Mouse (Mus musculus) adrenal gland, adult 8-10 months (tissue): Measurements from ENCODE around the gene Rtn4. TPM values are rescaled to one million over a fixed set of nuclear protein-coding genes. Genes with fewer than 3 reads are reported as not detected.
"Not testable (repeated sequence)": the region's sequence is repeated elsewhere in the genome, so short reads cannot be mapped to it uniquely, and the experiment has no call there.

Experiments
- DNase-seq: peaks from one replicate; pipeline ENCODE4 v3.0.0; 2022
- total RNA-seq, 4 experiments: library from RNA; stranded (reverse); gene quantifications; 2 replicates each; pipeline ENCODE4 v1.2.4; 2022

The Rtn4 gene
- total RNA-seq, 4 experiments from 2014 or later = 226 to 575 (median 412) TPM

DNA sequence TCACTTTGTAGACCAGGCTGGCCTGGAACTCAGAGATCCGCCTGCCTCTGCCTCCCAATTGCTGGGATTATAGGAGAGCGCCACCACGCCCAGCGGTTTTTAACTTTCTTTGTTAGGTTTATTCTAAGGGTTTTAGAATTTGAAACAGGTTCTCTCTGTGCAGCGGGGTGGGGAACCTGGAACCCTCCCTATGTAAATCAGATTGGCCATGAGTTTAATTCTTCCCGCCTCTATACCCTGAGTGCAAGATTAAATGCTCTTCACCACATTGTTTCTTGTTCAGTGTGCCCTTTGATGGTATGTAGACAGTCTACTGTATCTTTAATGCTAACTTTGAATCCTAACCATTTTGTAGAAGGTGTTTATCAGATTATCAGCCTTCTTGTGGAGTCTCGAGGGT is 21.4 kb downstream of the Rtn4 start:
- DNase-seq = no peak

DNA sequence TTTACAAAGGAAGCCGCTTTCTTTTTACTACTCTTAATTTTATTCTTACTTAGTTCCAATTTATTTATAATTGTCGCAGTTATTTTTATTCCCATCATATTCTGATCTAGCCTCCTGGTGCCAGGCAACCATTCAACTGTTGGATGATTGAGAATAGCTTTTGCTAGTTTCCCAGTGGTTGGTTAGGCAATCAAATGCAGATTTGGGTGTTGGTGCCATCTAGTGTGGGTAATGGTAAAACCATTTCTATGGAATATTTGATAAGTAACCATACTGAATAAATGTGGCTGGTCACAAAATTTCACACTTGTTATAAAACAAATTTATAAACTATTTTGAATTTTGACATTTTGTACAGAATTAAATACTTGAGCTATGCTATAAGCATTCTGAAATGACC is 22.0 kb downstream of the Rtn4 start:
- no peak for DNase-seq

DNA sequence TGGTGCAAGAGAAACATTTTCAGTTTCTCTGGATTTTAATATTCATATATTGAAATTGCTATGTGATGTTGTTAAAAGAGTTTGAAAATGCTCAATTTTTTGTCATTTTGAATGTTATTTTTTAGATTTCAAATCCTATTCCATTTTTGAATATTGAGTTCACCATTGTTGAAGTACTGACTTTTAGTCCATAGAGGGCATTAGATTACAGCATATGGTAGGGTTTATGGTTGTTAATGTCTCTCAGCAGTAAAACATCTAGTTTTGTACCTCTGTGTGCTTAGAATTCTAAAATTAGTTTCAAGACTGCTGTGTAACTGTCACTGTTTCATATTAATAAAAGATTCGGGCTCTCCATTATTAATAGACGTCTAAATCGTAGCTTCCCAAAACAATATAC is 22.8 kb downstream of the Rtn4 start:
- DNase-seq = no peak

DNA sequence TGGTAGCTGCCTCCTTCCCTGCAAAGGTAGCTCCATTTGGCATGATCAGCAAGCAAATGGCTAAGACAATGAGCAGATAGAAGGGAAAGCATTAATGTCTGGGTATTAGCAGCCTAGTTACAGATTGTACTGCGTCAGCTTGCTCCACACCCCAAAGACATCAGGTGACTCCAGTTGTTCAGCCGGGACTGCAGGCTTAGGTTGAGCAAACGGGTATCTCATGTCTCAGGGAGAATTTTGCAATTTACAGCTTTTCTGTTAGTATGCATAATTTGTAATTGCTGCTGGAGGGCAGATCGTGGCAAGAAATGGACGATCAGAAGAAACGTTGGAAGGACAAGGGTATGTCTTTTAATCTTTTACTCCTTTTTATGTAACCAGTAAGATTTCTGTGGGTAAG is 25.8 kb downstream of the Rtn4 start:
- peak; percentile 26 for DNase-seq

DNA sequence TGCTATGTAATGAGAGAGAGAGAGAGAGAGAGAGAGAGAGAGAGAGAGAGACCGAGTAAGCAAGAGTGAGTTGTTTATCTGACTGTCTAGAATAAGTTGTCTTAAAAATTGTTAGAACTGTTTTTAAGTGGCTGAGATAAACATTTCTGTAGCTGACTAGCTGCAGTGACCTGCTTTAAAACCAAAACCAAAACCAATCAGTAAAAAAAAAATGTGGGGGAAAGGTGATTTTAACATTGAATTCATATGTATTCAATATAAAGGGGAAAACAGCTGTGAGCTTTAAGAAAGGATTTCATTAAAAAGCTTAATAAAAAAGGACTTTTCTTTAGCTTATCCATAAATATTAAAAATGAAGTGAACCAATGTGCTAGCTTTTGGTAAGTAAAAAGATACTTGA is 26.9 kb downstream of the Rtn4 start:
- DNase-seq = no peak

DNA sequence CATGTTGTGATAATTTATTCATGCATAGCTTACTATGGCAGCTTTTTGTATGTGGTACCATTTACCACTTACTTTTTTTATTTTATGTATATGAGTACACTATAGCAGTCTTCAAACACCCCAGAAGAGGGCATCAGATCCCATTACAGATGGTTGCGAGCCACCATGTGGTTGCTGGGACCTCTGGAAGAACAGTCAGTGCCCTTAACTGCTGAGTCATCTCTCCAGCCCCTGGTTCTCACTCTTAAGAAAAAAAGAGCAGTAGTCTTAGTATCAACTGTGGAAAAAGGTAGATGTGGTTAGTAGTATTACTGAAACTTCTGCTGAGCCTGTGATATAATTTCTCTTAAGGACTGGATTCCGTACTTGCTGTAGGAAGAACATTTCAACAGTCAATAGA is 31.5 kb downstream of the Rtn4 start:
- DNase-seq = no peak

DNA sequence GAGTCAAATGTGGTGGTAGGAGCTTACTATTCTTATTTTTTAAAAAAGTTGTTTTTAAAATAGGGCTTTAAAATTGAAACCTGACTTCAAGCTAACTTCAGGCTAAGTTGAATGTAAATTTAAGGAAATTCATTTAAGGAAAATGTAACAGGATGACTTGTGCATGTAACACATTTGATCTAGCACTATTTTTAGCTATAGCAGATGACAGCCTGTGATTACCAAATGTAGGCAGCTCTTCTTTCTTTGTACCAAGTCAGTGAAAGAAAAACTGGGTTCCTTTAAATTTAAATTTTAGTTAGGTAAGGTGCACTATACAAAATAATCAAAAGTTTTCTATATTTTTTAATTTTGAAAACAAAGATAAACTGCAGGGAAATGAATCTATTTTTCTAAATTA is 32.4 kb downstream of the Rtn4 start:
- DNase-seq = no peak

DNA sequence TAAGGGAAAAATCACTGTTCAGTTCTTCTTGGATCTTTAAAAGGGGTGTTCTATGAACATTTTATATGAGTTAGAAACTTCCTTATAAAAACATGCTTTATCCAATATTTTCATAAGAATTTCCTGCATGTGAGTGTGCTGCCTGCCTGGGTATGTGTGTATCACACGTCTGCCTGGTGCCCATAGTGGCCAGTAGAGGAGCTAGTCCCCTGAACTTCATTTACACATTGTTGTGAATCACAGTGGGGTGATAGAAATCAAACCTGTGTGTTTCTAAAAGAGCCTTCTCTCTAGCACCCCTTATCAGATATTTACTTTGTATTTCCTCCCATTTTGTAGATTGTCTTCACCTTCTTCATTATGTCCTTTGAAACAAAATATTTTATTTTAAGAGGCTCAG is 32.9 kb downstream of the Rtn4 start:
- no peak for DNase-seq

DNA sequence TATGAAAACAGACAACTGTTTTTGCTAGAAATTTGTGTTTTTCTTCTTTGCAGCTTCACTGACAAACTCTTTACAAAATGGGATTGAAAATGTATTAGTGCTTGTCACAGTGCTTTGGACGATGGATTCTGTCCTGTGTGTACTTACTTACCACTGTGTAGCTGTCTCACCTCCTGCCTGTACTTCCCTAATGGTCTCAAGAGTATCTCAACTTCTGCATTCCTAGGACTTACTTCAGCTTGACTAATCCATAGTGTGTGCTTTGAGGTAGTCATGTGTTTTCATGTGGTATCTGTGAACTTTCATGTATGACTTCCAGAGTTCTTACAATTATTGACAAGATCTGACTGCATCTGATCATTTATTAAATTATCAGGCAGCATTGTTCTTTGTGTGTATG is 35.2 kb downstream of the Rtn4 start:
- no peak for DNase-seq

DNA sequence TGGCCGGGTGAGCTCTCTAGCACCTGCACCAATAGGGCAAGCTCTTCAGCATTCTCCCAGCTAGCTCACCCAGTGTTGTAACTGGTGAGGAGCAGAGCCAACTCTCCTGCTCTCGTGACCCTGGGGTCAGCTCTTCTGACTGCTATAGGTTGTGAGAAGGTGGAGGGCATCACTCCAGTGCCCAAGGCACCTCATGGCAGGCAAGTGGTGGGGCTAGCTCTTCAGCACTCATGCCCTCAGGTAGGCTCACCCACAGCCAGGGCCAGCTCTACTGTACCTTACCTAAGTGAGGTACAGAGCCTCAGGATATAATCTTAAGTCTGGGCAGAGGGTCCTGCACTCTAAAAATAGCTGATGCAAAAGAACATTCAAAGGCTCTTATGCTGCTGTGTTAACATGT is 47.0 kb downstream of the Rtn4 start:
- no peak for DNase-seq

DNA sequence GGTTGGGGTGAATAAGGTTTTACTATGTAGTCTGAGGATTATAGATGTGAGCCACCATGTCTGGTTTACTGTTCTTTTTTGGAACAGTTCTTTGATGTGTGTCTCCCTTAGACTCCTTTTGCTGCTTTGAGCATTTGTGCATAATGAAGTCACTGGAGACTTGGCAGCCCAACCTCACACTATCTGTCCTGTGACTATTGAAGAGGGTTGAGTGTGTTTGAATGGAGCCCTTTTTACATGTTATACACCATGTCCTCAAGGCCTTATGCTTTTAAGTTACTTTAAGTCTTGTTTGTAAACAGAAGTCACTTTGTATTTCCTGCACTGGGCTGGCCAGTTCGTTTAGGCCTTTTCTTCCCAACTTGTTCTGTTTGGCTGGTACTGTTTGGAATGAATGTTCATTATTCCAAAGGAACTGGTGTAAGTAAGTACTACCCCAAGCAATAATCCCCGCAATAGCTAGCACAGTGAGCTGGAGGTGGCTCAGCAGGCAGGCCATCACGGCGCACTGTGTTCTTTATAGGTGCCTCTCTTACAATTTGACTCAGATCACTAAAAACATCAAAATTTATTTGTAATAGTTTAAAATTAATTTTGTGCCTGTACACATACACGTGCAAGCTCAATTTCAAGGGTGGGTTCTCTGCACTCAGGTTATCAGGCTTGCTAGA is 52.1 kb downstream of the Rtn4 start:
- no peak for DNase-seq

DNA sequence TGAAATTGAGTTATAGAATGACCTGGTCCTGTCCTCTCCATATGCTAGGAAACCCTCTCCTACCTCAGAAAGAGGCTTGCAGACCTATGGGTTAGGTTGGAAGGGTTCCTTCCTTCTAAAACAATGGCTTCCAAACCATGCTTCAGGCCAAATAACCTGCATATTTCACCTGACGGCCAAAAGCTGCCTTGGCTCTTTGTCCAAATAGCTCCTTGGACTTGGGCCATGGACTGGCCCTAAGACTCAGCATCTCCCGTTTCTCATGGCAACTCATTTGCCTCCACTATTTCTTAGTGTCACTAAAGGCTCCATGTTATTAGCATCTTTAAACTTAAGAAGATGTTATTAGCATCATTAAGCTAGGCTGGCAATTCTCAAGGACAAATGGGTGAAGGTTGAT is 52.8 kb downstream of the Rtn4 start:
- DNase-seq = no peak

DNA sequence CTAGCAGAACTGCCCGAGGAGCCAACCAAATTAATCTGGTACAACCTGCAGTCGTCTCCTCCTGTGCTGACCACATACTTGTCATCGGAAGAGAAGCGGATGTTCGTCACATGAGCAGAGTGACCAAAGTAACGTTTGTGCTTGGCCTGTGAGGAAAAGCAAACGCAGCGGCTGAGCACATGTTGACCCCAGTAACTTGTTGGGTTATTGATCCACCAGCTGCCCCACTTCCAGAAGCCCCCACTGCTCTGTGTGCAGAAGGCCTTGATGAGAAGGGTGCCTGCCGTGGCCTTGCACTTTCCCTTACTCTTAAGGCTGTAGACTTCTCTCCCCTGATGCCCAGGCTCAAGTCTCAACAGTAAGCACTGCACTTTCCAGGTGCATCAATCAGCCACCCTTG is 53.5 kb downstream of the Rtn4 start:
- no peak for DNase-seq

DNA sequence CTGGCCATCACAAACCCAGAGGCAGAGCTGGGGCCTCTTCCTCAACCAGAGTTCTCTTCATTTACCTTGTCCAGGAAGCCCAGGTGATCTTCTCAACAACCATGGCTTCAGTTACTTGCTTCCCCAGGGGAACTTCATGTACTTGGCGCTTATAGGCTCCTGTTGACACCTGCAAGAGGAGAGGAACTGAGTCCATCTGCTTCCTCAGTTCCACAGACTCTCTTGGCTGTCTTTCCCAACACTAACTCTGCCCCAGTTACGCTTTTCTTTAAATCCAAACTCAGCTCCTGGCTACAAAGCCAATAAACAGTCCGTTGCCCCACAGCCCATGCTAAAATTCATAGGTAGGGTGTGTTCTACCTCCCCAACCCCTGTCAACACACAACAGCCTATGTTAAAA is 54.6 kb downstream of the Rtn4 start:
- no peak for DNase-seq

DNA sequence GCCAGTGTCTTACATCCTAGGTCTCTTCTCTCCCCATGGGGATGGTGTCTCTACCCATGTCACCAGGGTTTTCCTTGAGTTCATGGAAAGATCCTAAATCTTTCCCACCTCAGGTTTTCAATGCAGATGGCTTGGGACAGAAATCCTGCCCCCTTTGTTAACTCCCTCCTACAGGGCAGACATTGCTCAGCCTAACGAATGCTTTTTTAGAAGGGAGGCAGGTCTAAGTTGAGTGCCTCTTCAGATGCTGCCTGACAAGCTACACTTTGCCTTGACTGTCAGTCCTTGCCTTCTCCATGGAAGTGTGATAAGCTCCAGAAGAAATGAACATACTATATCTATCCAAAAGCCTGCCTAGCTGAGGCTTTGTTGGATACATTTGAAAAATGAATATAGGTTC is 55.1 kb downstream of the Rtn4 start:
- DNase-seq = no peak

DNA sequence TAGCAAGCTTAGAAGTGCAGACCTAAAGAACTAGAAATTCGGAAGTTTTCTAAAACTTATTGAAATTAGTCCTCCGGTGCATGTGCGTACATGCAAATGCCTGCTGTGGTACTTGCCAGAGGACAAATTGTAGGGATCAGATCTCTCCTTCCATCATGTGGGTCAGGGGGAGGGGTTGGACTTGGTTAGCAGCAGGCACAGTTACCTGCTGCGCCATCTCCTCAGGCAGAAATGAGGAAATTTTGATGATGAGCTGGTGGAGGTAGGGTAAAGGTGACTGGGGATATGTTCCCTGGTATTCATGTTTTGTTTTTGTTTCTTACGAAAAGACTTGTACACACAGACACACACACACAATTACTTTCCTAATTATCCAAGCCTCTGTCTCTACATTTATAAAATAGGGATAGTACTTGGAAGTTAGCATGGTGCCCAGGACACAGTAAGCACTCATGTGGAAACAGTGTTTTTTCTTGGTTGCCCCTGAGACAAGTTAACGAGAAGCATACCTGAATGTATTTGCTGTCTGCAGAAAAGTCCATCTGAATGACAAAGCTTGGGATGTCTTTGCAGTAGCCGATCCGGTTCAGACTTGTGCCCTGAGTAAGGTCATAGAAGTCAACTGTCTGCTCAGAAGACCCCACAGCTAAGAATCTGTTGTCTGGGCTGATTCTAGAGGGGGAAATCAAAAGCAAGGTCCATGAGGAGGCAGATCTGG is 56.2 kb downstream of the Rtn4 start:
- no peak for DNase-seq

DNA sequence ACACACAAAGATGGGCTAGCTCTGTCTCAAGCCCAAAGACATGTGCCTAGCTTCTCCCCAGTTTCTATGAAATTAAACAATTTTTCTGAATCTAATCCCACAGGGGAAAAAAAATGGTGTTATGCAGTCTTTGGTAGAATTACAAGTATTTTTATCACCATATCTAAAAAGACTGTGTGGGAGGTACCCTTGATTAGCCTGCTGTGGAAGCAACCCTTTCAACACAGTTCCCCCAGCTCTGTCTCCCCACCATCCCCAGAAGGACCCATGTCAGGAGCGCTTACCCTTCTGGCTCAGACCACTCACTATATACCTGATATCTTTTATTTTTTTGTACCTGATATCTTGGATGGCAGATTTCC is 56.7 kb downstream of the Rtn4 start:
- DNase-seq = no peak

DNA sequence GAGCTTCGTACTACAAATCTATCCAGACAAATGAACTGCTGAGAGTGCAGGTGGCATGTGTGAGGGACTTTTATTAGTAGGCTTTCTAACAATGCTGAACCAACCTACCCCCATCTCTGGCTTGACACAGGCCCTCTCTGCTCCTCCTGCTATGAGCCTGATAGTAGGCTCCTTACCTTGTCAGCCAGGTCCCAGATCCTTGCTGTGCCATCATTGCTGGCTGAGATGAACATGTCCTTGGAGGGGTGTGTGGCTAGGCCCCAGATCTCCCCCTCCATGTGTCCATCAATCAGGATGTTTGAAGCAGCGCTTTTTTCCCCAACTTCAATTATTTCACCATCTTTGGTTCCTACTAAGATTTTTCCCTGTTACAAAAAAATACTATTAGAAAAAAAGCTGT is 58.3 kb downstream of the Rtn4 start:
- DNase-seq = no peak

DNA sequence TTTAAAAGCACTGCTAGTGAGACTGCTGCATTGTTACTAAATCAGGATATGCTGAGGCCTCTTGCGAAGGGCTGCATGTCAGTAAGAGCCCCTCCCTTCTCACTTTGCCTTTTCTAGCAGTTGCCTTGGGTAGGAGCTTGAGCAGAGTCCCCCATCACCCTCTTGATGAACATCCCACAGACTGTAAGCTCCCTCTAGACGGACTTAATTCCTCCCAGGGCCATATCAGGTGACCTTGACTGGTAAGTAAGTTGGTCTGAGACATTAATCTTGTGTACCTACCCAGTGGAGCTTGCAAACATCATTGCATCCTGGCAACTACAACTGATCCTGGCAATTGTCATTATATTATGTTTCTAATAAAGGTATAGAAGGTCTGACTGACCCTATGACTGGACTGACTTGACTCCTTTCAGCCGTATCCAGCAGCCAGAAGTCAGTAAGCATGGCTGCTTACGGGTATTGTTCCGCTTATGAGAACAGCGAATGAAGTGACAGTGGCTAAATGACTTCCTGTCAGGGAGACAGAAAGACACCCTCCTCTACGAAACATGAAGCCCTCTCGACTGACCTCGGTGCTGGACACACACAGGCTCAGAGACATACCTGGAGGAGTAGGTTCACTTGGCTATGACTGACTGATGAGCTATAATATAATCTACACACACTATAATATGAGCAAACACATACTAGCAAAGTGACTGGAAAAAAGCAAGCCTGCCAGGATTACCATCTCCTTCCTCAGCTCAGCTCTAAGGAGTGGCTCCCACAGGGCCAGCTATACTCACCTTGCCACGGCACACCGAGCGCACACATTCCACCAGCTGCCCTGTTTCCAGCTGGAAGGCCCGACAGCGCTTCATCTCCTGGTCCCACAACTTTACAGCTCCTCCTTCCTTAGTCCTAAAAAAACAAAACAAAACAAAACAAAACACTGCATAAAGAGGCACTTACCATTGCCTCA is 59.2 kb downstream of the Rtn4 start:
- DNase-seq = no peak

DNA sequence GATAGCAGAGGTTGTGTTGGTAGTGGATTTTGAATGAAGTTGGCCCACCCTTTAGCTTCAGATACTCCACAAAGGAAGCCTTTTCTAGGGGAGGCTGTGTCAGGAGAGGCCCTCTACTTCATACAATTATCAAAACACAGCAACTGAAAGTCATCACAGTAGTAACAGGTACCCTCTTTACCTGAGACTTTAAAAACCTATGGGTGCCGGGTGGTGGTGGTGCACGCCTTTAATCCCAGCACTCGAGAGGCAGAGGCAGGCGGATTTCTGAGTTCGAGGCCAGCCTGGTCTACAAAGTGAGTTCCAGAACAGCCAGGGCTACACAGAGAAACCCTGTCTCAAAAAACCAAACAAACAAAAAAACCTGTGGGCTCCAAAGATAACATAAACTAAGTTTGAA is 63.3 kb downstream of the Rtn4 start:
- DNase-seq = not testable (repeated sequence)

DNA sequence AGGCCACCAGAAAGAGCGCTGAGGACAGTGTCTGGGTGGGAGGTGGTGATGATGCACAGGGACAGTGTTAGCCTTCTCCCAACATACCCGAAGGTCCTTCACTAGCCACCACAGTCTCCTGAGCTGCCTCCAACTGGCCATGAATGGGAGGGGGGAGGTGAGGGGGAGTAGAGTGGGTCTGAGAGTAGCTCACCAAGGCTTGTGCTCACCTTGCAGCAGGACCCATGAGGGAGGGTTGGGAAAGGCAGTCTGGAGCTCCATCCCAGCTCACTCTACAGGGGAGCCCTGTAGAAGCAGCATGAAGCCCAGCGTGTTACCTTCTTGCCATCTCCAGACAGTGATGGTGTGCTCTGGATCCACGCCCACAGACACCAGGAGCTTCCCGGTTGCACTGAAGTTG is 65.9 kb downstream of the Rtn4 start:
- no peak for DNase-seq

DNA sequence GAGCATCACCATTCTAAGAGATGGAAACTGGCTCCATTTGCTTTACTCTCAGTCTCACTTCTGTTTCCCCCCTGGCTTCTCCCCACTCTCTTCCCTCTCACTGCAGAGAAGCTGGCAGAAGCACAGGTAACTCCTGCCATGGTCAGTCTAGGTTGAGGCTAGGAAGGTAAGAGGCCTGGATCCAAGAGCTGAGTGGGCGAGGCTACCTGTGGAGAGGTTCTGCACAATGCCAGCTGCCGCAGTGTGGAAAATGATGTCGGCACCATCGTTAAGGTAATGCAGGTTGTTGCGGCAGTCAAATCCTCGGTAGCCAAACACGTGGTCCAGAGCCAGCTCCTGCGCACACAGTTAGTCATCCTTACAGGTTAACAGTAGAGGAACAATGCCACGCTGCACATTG is 68.6 kb downstream of the Rtn4 start:
- no peak for DNase-seq

DNA sequence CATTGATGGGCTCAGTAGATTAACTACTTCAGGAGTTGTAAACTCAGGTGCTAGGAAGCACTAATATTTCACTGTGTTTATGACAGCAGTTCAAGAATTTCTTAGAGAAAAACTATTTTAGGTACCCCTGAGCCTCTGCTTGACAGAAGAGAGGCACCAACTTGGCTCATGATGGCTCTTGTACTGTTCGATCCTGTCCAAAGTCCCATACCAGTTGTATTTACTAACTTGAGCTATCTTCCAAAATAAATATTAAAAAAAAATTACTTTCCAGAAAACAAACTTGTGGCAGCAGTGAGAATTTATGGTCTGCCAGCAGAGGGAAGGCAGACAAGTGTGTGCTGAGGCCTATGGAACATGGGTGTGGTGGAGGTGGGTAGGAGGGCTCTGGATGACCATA is 70.0 kb downstream of the Rtn4 start:
- DNase-seq = no peak

DNA sequence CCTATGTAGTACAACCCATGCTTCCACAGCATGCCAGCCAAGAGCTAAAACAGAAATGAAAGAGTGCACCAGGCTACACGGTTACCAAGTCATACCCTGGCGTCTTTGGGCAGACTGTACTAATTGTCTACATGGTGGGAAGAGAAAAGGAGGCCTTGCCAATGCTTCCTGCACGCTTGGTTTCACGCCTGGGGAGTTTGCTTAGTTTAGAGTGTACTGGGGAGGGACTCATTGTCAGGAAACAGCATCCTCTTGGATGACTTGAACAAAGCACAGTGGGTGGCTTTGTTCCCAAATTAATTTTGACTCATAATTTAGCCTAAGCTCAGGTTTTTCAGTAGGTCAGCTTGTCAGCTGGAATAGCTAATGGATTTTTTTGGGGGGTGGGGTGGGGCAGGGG is 72.3 kb downstream of the Rtn4 start:
- DNase-seq = no peak
